Mouse (Mus musculus): ENCODE results near the gene Tle6. TPM values are rescaled to one million over a fixed set of nuclear protein-coding genes. Genes with fewer than 3 reads are reported as not detected.

Tle6 gene
- polyA plus RNA-seq, 1 experiment, result 8.6 TPM

DNA sequence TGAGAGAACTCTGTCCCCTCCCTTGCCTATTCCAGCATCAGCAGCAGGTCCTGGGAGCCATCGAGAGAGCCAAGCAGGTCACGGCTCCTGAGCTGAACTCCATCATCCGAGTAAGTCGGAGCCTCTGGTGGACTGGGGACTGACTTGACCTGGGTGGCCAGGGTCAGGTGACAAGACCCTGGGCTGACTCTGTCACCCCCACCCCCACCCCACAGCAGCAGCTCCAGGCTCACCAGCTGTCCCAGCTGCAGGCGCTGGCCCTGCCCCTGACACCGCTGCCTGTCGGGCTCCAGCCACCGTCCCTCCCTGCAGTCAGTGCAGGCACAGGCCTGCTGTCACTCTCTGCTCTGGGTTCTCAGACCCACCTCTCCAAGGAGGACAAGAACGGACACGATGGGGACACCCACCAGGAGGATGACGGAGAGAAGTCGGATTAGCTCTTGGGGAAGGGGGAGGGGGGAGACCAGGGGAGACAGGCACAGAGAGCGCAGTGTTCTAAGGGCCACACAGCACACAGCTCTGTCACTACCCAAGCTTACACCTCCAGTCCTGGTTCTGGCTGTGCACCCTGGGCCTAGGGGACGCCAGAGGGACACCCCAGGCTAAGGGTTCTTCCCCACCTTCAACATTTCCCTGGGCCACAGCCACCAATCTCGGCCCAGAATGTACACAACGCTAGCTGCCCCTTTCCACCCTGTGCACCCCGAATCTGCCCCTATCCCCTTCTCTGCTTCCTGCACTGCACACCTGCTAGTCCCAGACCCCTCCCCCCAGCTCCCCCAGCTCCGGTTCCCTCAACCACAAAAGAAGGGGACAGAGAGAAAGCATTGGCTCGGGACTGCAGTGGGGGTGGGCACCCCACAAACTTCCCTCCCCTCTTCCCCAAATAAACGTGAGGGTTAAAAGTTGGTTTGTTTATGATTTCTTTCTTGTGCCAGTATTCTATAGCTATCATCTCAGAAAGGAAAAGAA lies 35.3 kb downstream of the Tle6 start:
- H3ac ChIP-seq (ENCODE audit: control insufficient read depth, insufficient read length, low read depth), result no peak overlapping the region
- no peaks in the 10 kb centered on the region for H3K27me3 ChIP-seq (ENCODE audit: control insufficient read depth, insufficient read depth, insufficient read length)
- peaks cover 24% of the 10 kb centered on the region for H3K79me3 ChIP-seq (ENCODE audit: low read depth)
- no peak overlapping the region for H3K4me3 ChIP-seq (ENCODE audit: insufficient read depth, poor library complexity, severe bottlenecking)
- peaks cover 39% of the 10 kb centered on the region for H3K79me2 ChIP-seq (ENCODE audit: control insufficient read depth, insufficient read depth)
- peaks cover 49% of the 10 kb centered on the region for H3K36me3 ChIP-seq (ENCODE audit: control insufficient read depth, insufficient read depth)
- no peak for TF ChIP-seq MYOD1 (IDR thresholded peaks at IDR 0.05; ENCODE audit: control insufficient read depth, insufficient read length, low read depth)
- TF ChIP-seq MAX (IDR thresholded peaks at IDR 0.05), result no peak
- TF ChIP-seq FOSL1 (IDR thresholded peaks at IDR 0.05; ENCODE audit: insufficient read depth, low read length, poor library complexity, severe bottlenecking), result no peak
- TF ChIP-seq CEBPB (IDR thresholded peaks at IDR 0.05; ENCODE audit: low read depth), result no peak
- no peak for TF ChIP-seq MYOG (IDR thresholded peaks at IDR 0.05; ENCODE audit: control insufficient read depth, extremely low read depth, insufficient read length)
- no peak for TF ChIP-seq USF1 (IDR thresholded peaks at IDR 0.05; ENCODE audit: low read depth)
- TF ChIP-seq CTCF (IDR thresholded peaks at IDR 0.05; ENCODE audit: control insufficient read depth, insufficient read depth, insufficient read length), result no peak

DNA sequence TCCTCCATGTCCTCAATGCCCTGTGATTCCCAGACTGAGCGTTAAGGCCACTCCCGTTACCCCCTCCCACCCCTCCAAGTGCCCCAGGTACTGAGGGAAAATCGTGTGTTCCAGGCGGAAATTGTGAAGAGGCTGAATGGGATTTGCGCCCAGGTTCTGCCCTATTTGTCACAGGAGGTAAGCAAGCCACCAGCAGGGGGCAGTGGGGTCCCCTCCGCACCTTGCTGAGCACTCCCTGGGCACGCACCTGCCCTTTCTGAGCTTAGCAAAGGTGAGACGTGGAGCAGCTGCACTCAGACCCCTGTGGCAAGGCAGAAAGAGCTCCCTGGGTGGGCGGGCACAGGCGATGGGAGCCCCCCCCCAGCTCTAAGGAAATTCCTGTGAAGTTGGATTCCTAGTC lies 36.1 kb downstream of the Tle6 start:
- Histone ChIP-seq H3K4me3 (ENCODE audit: insufficient read depth, poor library complexity, severe bottlenecking) (no peak overlapping the region), H3K36me3 (ENCODE audit: control insufficient read depth, insufficient read depth) (peaks cover 49% of the 10 kb centered on the region), H3ac (ENCODE audit: control insufficient read depth, insufficient read length, low read depth) (no peak overlapping the region), H3K79me3 (ENCODE audit: low read depth) (peaks cover 27% of the 10 kb centered on the region), H3K79me2 (ENCODE audit: control insufficient read depth, insufficient read depth) (peaks cover 47% of the 10 kb centered on the region), H3K27me3 (ENCODE audit: control insufficient read depth, insufficient read depth, insufficient read length) (no peaks in the 10 kb centered on the region)
- TF ChIP-seq MYOG (IDR thresholded peaks at IDR 0.05; ENCODE audit: control insufficient read depth, extremely low read depth, insufficient read length) (no peak), CTCF (IDR thresholded peaks at IDR 0.05; ENCODE audit: control insufficient read depth, insufficient read depth, insufficient read length) (peak; percentile 43)

DNA sequence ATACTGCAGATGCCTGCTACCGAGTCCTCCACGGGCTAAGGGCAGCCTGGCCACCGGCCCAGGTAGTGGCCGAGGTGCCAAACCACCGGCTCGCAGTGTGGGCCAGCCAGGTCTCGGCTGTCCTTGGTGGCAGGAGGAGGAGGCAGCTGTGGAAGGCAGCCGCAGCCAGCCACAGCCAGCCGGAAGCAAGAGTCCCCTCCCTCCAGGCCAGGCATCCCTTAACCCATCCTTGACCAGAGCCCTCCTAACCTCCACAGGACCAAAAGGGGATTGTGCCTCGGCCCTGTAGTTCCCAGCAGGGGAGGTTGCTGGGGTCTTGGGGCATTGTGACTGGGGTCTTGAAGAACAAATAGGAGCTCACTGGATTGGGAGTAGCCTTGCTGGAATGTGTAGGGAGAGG lies 36.7 kb downstream of the Tle6 start:
- H3K36me3 ChIP-seq (ENCODE audit: control insufficient read depth, insufficient read depth), result peaks cover 49% of the 10 kb centered on the region
- no peaks in the 10 kb centered on the region for H3K27me3 ChIP-seq (ENCODE audit: control insufficient read depth, insufficient read depth, insufficient read length)
- no peak overlapping the region for H3ac ChIP-seq (ENCODE audit: control insufficient read depth, insufficient read length, low read depth)
- no peak overlapping the region for H3K4me3 ChIP-seq (ENCODE audit: insufficient read depth, poor library complexity, severe bottlenecking)
- no peak for TF ChIP-seq MYOG (IDR thresholded peaks at IDR 0.05; ENCODE audit: control insufficient read depth, extremely low read depth, insufficient read length)
- no peak for TF ChIP-seq MAX (IDR thresholded peaks at IDR 0.05)
- no peak for TF ChIP-seq CEBPB (IDR thresholded peaks at IDR 0.05; ENCODE audit: low read depth)
- no peak for TF ChIP-seq CTCF (IDR thresholded peaks at IDR 0.05; ENCODE audit: control insufficient read depth, insufficient read depth, insufficient read length)
- TF ChIP-seq MYOD1 (IDR thresholded peaks at IDR 0.05; ENCODE audit: control insufficient read depth, insufficient read length, low read depth), result no peak
- no peak for TF ChIP-seq USF1 (IDR thresholded peaks at IDR 0.05; ENCODE audit: low read depth)
- no peak for TF ChIP-seq FOSL1 (IDR thresholded peaks at IDR 0.05; ENCODE audit: insufficient read depth, low read length, poor library complexity, severe bottlenecking)
- H3K79me2 ChIP-seq (ENCODE audit: control insufficient read depth, insufficient read depth), result peaks cover 52% of the 10 kb centered on the region
- H3K79me3 ChIP-seq (ENCODE audit: low read depth), result peaks cover 30% of the 10 kb centered on the region

DNA sequence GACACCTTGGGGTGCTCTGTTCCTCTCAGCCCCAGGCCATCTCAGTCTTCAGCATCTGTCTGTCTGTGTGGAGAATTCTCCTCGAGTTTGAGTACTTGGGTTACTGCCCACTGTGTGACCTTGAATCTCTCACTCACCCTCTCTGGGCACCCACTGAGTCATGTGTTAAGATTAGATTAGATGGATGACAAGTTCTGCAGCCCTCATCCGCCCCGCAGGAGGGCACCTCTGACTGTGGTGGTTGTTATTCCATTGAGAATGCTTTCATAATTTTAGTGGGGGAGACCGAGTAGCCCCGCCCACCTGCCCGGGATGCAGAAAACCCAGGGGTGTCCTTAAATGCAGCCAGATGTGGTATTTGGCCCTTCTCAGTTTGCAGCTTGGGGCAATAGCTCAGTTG lies 37.4 kb downstream of the Tle6 start:
- no peak overlapping the region for H3K4me3 ChIP-seq (ENCODE audit: insufficient read depth, poor library complexity, severe bottlenecking)
- H3K79me2 ChIP-seq (ENCODE audit: control insufficient read depth, insufficient read depth), result peaks cover 52% of the 10 kb centered on the region
- H3K36me3 ChIP-seq (ENCODE audit: control insufficient read depth, insufficient read depth), result peaks cover 49% of the 10 kb centered on the region
- TF ChIP-seq MAX (IDR thresholded peaks at IDR 0.05) (no peak), MYOD1 (IDR thresholded peaks at IDR 0.05; ENCODE audit: control insufficient read depth, insufficient read length, low read depth) (peak; percentile 7)
- no peak overlapping the region for H3ac ChIP-seq (ENCODE audit: control insufficient read depth, insufficient read length, low read depth)
- no peaks in the 10 kb centered on the region for H3K27me3 ChIP-seq (ENCODE audit: control insufficient read depth, insufficient read depth, insufficient read length)
- H3K79me3 ChIP-seq (ENCODE audit: low read depth), result peaks cover 30% of the 10 kb centered on the region

DNA sequence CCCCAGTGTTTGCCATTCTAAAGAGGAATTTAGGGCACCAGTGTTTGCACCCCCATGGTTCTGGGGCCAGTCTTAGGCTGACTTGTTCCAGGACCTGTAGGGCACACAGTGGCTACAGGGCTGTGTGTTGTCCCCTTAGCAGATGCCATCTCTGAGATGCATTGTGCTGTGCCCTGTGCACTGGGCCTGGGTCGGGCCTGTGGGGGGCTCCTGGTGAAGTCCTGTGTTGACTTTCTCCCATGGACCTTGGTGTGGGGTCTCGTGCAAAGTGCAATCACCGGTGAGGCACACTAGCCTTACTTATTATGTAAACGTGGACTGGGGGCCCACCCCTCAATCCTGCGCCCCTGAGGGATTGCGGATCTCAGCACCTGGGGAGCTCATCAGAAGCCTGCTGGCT lies 38.5 kb downstream of the Tle6 start:
- no peak overlapping the region for H3ac ChIP-seq (ENCODE audit: control insufficient read depth, insufficient read length, low read depth)
- TF ChIP-seq CEBPB (IDR thresholded peaks at IDR 0.05; ENCODE audit: low read depth) (no peak), USF1 (IDR thresholded peaks at IDR 0.05; ENCODE audit: low read depth) (no peak), MYOD1 (IDR thresholded peaks at IDR 0.05; ENCODE audit: control insufficient read depth, insufficient read length, low read depth) (no peak), MAX (IDR thresholded peaks at IDR 0.05) (no peak), CTCF (IDR thresholded peaks at IDR 0.05; ENCODE audit: control insufficient read depth, insufficient read depth, insufficient read length) (no peak), MYOG (IDR thresholded peaks at IDR 0.05; ENCODE audit: control insufficient read depth, extremely low read depth, insufficient read length) (no peak), FOSL1 (IDR thresholded peaks at IDR 0.05; ENCODE audit: insufficient read depth, low read length, poor library complexity, severe bottlenecking) (no peak)
- peaks cover 49% of the 10 kb centered on the region for H3K36me3 ChIP-seq (ENCODE audit: control insufficient read depth, insufficient read depth)
- H3K79me2 ChIP-seq (ENCODE audit: control insufficient read depth, insufficient read depth), result peaks cover 52% of the 10 kb centered on the region
- no peak overlapping the region for H3K4me3 ChIP-seq (ENCODE audit: insufficient read depth, poor library complexity, severe bottlenecking)
- H3K27me3 ChIP-seq (ENCODE audit: control insufficient read depth, insufficient read depth, insufficient read length), result no peaks in the 10 kb centered on the region
- H3K79me3 ChIP-seq (ENCODE audit: low read depth), result peaks cover 30% of the 10 kb centered on the region

Measured in C2C12 (cell line).